ENCODE assay signal across 26 mouse cellular contexts in the genomic region with DNA sequence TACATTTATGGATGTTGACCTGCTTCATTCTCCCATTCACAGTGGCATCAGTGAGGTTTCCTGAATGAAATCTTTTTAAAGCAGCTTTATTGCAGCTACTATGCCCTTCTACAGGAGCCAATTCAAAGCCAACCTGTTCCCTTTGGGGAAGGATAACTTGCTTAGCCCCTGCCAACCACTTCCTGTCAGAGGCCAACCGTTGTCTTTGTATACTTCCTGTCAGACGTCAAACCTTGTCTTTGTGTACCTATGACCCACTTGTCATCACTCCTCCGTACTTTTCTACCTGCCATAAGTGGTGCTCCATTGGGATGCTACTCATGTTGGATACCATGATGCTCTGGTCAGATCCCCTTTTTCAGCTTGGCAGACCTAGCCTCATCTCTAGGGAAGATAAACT. TPM values are rescaled to one million over a fixed set of nuclear protein-coding genes. Genes with fewer than 3 reads are reported as not detected.
DNase-seq lines count a peak whose midpoint lies in the region; ATAC-seq and TF ChIP-seq lines count a peak whose summit lies in the region.
"Had no signal": no experiment of that assay in that cellular context is flagged by ENCODE, and none has a peak within 500 bp of the region (broad histone marks: within the 10 kb centered on the region; RNA-seq: fewer than 3 reads in every experiment).

No protein-coding gene starts in this region.

- TF ChIP-seq POLR2A in CH12.LX (IDR thresholded peaks at IDR 0.05; ENCODE audit: low read depth, low read length) = no peak
- no peak for TF ChIP-seq POLR2A in lung, adult 2 months (IDR thresholded peaks at IDR 0.05; ENCODE audit: borderline replicate concordance, extremely low read depth, low read depth, low read length)

- TF ChIP-seq CTCF in CH12.LX (conservative IDR thresholded peaks at IDR 0.05 in 1 of 2, IDR thresholded peaks at IDR 0.05 in 1 of 2; ENCODE audit: low read depth in 2 of 2, low read length in 2 of 2) = no peak
- TF ChIP-seq CTCF in lung, adult 2 months (IDR thresholded peaks at IDR 0.05; ENCODE audit: insufficient read depth, low read length) = no peak

- no peaks in the 10 kb centered on the region for H3K27me3 ChIP-seq in CH12.LX (replicated peaks)
- no peaks in the 10 kb centered on the region for H3K27me3 ChIP-seq in hindbrain, embryonic 13.5 days
- H3K27me3 ChIP-seq: limb, embryonic 15.5 days; liver, embryonic 15.5 days; neural tube, embryonic 12.5 days had no signal

- no peak for TF ChIP-seq RAD21 in CH12.LX (IDR thresholded peaks at IDR 0.05; ENCODE audit: low read depth, low read length)

- peaks cover 4% of the 10 kb centered on the region; the same call in 1 of the 2 replicates for H3K79me2 ChIP-seq in CH12.LX (replicated peaks; ENCODE audit: control insufficient read depth, extremely low read depth, insufficient read depth, poor library complexity, severe bottlenecking)

- 75% methylated on average over 3 of the region's 3 CpGs for WGBS in hindbrain, embryonic 13.5 days
- 38% methylated on average over 3 of the region's 3 CpGs for WGBS in lung, adult 2 months

- no peak overlapping the region for H3K9ac ChIP-seq in CH12.LX (ENCODE audit: insufficient read depth, low read depth)
- H3K9ac ChIP-seq in hindbrain, embryonic 13.5 days = no peak overlapping the region
- H3K9ac ChIP-seq: limb, embryonic 15.5 days; liver, embryonic 15.5 days; neural tube, embryonic 12.5 days had no signal

- H3K4me2 ChIP-seq in CH12.LX (ENCODE audit: insufficient read depth, low read depth, poor library complexity, severe bottlenecking) = no peak overlapping the region
- H3K4me2 ChIP-seq in hindbrain, embryonic 13.5 days = no peak overlapping the region
- H3K4me2 ChIP-seq: heart, embryonic 11.5 days; limb, embryonic 15.5 days; liver, embryonic 15.5 days; neural tube, embryonic 12.5 days had no signal

- H3K27ac ChIP-seq in CH12.LX (ENCODE audit: insufficient read depth, low read depth) = peak overlapping the region; percentile 63; the same call in 1 of the 2 replicates
- H3K27ac ChIP-seq in hindbrain, embryonic 13.5 days = no peak overlapping the region
- H3K27ac ChIP-seq: hindbrain, embryonic 10.5 days; limb, embryonic 15.5 days; liver, embryonic 15.5 days; macrophage; midbrain, embryonic 10.5 days; neural tube, embryonic 12.5 days had no signal

- dilution Hi-C loops in CH12.LX (cut with MboI; ENCODE audit: extremely low pct_ligation_motif_present, extremely low pct_unique_long_range_greater_than_20kb, low sequenced_read_pairs) = no loop called here

- peaks cover 9% of the 10 kb centered on the region for H3K9me3 ChIP-seq in CH12.LX (replicated peaks; ENCODE audit: low read length)
- H3K9me3 ChIP-seq in hindbrain, embryonic 13.5 days = no peaks in the 10 kb centered on the region
- H3K9me3 ChIP-seq: hindbrain, embryonic 10.5 days; limb, embryonic 15.5 days; liver, embryonic 15.5 days; midbrain, embryonic 10.5 days; neural tube, embryonic 12.5 days had no signal

- no peak for DNase-seq in CH12.LX (ENCODE audit: extremely low read depth)
- DNase-seq in induced T-regulatory cell, adult 2 months (ENCODE audit: low read depth) = peak; percentile 53
- peak; percentile 61 for DNase-seq in thymus, postnatal 25 days
- no peak for DNase-seq in frontal cortex, postnatal 36 days (ENCODE audit: low spot score in 2 of 2)
- DNase-seq in cerebellum, adult 11 months = no peak
- DNase-seq in lung, adult 2 months = no peak
- DNase-seq: adrenal gland, adult 8-10 months; cerebellum, adult 2 months; cerebellum, postnatal 25 days; kidney, adult 18-20 months; kidney, postnatal 36 days; layer of hippocampus, adult 9-11 months; left cerebral cortex, postnatal 4 days; retina, postnatal 1 day; right cerebral cortex, postnatal 25 days had no signal

- H3K36me3 ChIP-seq in CH12.LX (replicated peaks in 1 of 2; ENCODE audit: control insufficient read depth in 1 of 2, insufficient read depth in 1 of 2, low read length in 1 of 2) = peaks cover 5 to 8% of the 10 kb centered on the region in 2 experiments
- H3K36me3 ChIP-seq in hindbrain, embryonic 13.5 days = no peaks in the 10 kb centered on the region
- H3K36me3 ChIP-seq: hindbrain, embryonic 10.5 days; limb, embryonic 15.5 days; liver, embryonic 15.5 days; midbrain, embryonic 10.5 days; neural tube, embryonic 12.5 days had no signal

- ATAC-seq in neutrophil, adult 5-6 weeks (ENCODE audit: extremely low read depth, insufficient number of reproducible peaks, low FRiP score, poor library complexity, severe bottlenecking) = peak; percentile 55; the same call in 1 of the 2 replicates
- ATAC-seq in hindbrain, embryonic 13.5 days (ENCODE audit: low FRiP score) = no peak
- ATAC-seq: forebrain, embryonic 14.5 days; lung, postnatal 0 days had no signal

- no peak for TF ChIP-seq EP300 in CH12.LX (IDR thresholded peaks at IDR 0.05; ENCODE audit: low read length)

- peaks cover 33 to 67% of the 10 kb centered on the region in 2 experiments for H3K4me1 ChIP-seq in CH12.LX (ENCODE audit: control insufficient read depth in 1 of 2, insufficient read depth in 2 of 2)
- H3K4me1 ChIP-seq in hindbrain, embryonic 13.5 days (replicated peaks) = no peaks in the 10 kb centered on the region
- H3K4me1 ChIP-seq in lung, adult 2 months (ENCODE audit: control insufficient read depth, insufficient read depth, low read length) = no peaks in the 10 kb centered on the region
- H3K4me1 ChIP-seq: hindbrain, embryonic 10.5 days; limb, embryonic 15.5 days; midbrain, embryonic 10.5 days; neural tube, embryonic 12.5 days had no signal

- no peak overlapping the region for H3K4me3 ChIP-seq in CH12.LX (replicated peaks in 1 of 3; ENCODE audit: low read depth in 2 of 3, low read length in 2 of 3, poor library complexity in 1 of 3)
- no peak overlapping the region for H3K4me3 ChIP-seq in hindbrain, embryonic 13.5 days
- H3K4me3 ChIP-seq in lung, adult 2 months (replicated peaks; ENCODE audit: extremely low read depth, low read depth, low read length) = no peak overlapping the region
- H3K4me3 ChIP-seq: hindbrain, embryonic 10.5 days; limb, embryonic 15.5 days; liver, embryonic 15.5 days; midbrain, embryonic 10.5 days; neural tube, embryonic 12.5 days had no signal

- in situ Hi-C loops in CH12.LX (cut with MboI; ENCODE audit: low pct_ligation_motif_present, low pct_unique_long_range_greater_than_20kb, low sequenced_read_pairs) = no loop called here

TF ChIP-seq in CH12.LX, 34 proteins besides CTCF, POLR2A, EP300 and RAD21:
- no peak for TF ChIP-seq MYC (IDR thresholded peaks at IDR 0.05; ENCODE audit: low read depth, low read length)
- TF ChIP-seq UBTF (IDR thresholded peaks at IDR 0.05; ENCODE audit: low read depth, low read length) = no peak
- TF ChIP-seq SMC3 (IDR thresholded peaks at IDR 0.05; ENCODE audit: low read depth, low read length) = no peak
- TF ChIP-seq JUND (conservative IDR thresholded peaks at IDR 0.05; ENCODE audit: low read depth, low read length) = no peak
- 0 out of 2 replicates have a peak, but pooled peaks have one; percentile 10 for TF ChIP-seq IRF4 (IDR thresholded peaks at IDR 0.05; ENCODE audit: low read depth, low read length)

RNA-seq across cellular contexts. Expression of a gene that starts 33.1 kb away (rescaled TPM):
- total RNA-seq in CH12.LX (2012; rRNA removed) = 10.6 and 15.8 TPM in 2 replicates
- 18.2 and 19.2 TPM in 2 replicates for total RNA-seq in CH12.LX (2014; rRNA removed)
- 9.3 and 11.1 TPM in 2 replicates for polyA plus RNA-seq in CH12.LX (2012; ENCODE audit: insufficient read length, low read depth)
- total RNA-seq in neutrophil, adult 5-6 weeks (2017) = 58.0 and 72.0 TPM in 2 replicates
- polyA plus RNA-seq in hindbrain, embryonic 13.5 days (2015; fragmentation: Nextera tagmentation; extraction: Ambion mirVana) = 19.9 and 21.0 TPM in 2 replicates
- 2.4 and 5.9 TPM in 2 replicates for polyA plus RNA-seq in lung, adult 2 months (2012; rRNA removed)

Comparison
In these comparisons a context has a peak if more than half of its experiments do, and no peak if none do; other contexts are left out.
1. DNase-seq: peak in induced T-regulatory cell, adult 2 months (single experiment) and thymus, postnatal 25 days (single experiment); none in CH12.LX (single experiment), frontal cortex, postnatal 36 days (0 of 2), cerebellum, adult 11 months (single experiment) and lung, adult 2 months (single experiment).